Mouse (Mus musculus) brain, embryonic 14.5 days (tissue): ENCODE measurements around the gene Ccl1.

Experiments
- CTCF ChIP-seq: fragments of 200-500 bp; IDR thresholded peaks from 2 replicates; pipeline ENCODE4 v1.5.1; 2012; ENCODE audit warnings: inconsistent platforms, mild to moderate bottlenecking, moderate library complexity, borderline replicate concordance; ENCODE audit not compliant: insufficient read depth, insufficient read length; ENCODE audit errors: extremely low read depth
- POLR2A ChIP-seq: fragments of 200-500 bp; IDR thresholded peaks from 2 replicates; pipeline ENCODE4 v1.6.1; 2012; ENCODE audit warnings: mild to moderate bottlenecking, inconsistent platforms, borderline replicate concordance; ENCODE audit not compliant: poor library complexity, insufficient read depth, insufficient read length, severe bottlenecking; ENCODE audit errors: extremely low read depth

- TF ChIP-seq CTCF (no peak), POLR2A (no peak)
Measured at GRCm38 (mm10) chr11:82253421-82253820, 52.1 kb downstream of the Ccl1 start.
